Mouse (Mus musculus): ENCODE data around the gene Mroh2b. TPM values are rescaled to one million over a fixed set of nuclear protein-coding genes. Genes with fewer than 3 reads are reported as not detected.

The Mroh2b gene
- not detected in 2 replicates for polyA plus RNA-seq (2015; fragmentation: Nextera tagmentation; extraction: Ambion mirVana)

GRCm38 (mm10) chr15:4898437-4898836 lies at the start of gene Mroh2b:
TSS of gene Mroh2b (plus strand) at chr15:4898737.
- no peak for DNase-seq (ENCODE audit: low spot score)

GRCm38 (mm10) chr15:4850015-4850414 lies 48.5 kb upstream of the Mroh2b start:
- DNase-seq (ENCODE audit: low spot score) = no peak

GRCm38 (mm10) chr15:4894962-4895361 lies 3.6 kb upstream of the Mroh2b start:
- no peak for DNase-seq (ENCODE audit: low spot score)

- DNase-seq (ENCODE audit: low spot score) = no peak
These were observed 36.2 kb downstream of the Mroh2b start for GRCm38 (mm10) chr15:4934731-4935130.

GRCm38 (mm10) chr15:4973355-4973754 lies 74.8 kb downstream of the Mroh2b start:
- DNase-seq (ENCODE audit: low spot score) = no peak

GRCm38 (mm10) chr15:5002903-5003302 lies 104.4 kb downstream of the Mroh2b start:
- no peak for DNase-seq (ENCODE audit: low spot score)

GRCm38 (mm10) chr15:5003503-5004196 lies 105.1 kb downstream of the Mroh2b start:
- no peak for DNase-seq (ENCODE audit: low spot score)

GRCm38 (mm10) chr15:5009644-5010107 lies 111.1 kb downstream of the Mroh2b start:
- DNase-seq (ENCODE audit: low spot score) = no peak

Other genes starting within 250 kb of the Mroh2b start
- 0.09 TPM in 1 of 2 replicates, not detected in the other for gene C6, start 171.6 kb upstream of the Mroh2b start, polyA plus RNA-seq (2015; fragmentation: Nextera tagmentation; extraction: Ambion mirVana)
- not detected in 2 replicates for gene C7, start 165.0 kb downstream of the Mroh2b start, polyA plus RNA-seq (2015; fragmentation: Nextera tagmentation; extraction: Ambion mirVana)
- 1.0 and 1.3 TPM in 2 replicates for gene Card6, start 209.8 kb downstream of the Mroh2b start, polyA plus RNA-seq (2015; fragmentation: Nextera tagmentation; extraction: Ambion mirVana)
- gene Rpl37, start 217.9 kb downstream of the Mroh2b start, polyA plus RNA-seq (2015; fragmentation: Nextera tagmentation; extraction: Ambion mirVana) = 833 and 884 TPM in 2 replicates
- gene Prkaa1, start 245.1 kb downstream of the Mroh2b start, polyA plus RNA-seq (2015; fragmentation: Nextera tagmentation; extraction: Ambion mirVana) = 11.5 and 12.5 TPM in 2 replicates